In genomic region chr13:54930123-54930522, GRCm38 (mm10) we compare ENCODE assay signal across 13 mouse cellular contexts.
"Had no signal": no experiment of that assay in that cellular context is flagged by ENCODE, and none has a peak within 500 bp of the region (broad histone marks: within the 10 kb centered on the region; RNA-seq: fewer than 3 reads in every experiment).

No protein-coding gene starts in this region.

- H3K4me1 ChIP-seq: kidney, embryonic 15.5 days; limb, embryonic 12.5 days; liver, embryonic 13.5 days; lung, embryonic 15.5 days had no signal

- H3K9me3 ChIP-seq: kidney, embryonic 15.5 days; limb, embryonic 12.5 days; liver, embryonic 13.5 days; lung, embryonic 15.5 days had no signal

- H3K4me3 ChIP-seq: kidney, embryonic 15.5 days; limb, embryonic 12.5 days; liver, embryonic 13.5 days; lung, embryonic 15.5 days had no signal

- ATAC-seq: liver, postnatal 0 days; midbrain, embryonic 16.5 days had no signal

- H3K27ac ChIP-seq: kidney, embryonic 15.5 days; limb, embryonic 12.5 days; liver, embryonic 13.5 days; lung, embryonic 15.5 days had no signal

- DNase-seq: kidney, adult 2 months; kidney, postnatal 14 days; liver; liver, embryonic 13.5 days; liver, postnatal 0 days; lung, postnatal 14 days; right cerebral cortex, postnatal 4 days; spleen, adult 18-20 months; thymus, postnatal 36 days had no signal

- H3K36me3 ChIP-seq: kidney, embryonic 15.5 days; limb, embryonic 12.5 days; liver, embryonic 13.5 days; lung, embryonic 15.5 days had no signal

- H3K9ac ChIP-seq: kidney, embryonic 15.5 days; limb, embryonic 12.5 days; liver, embryonic 13.5 days; liver, postnatal 0 days; lung, embryonic 15.5 days had no signal

- H3K4me2 ChIP-seq: kidney, embryonic 15.5 days; limb, embryonic 12.5 days; liver, embryonic 13.5 days; lung, embryonic 15.5 days had no signal
